22 mouse cellular contexts compared by ENCODE assay signal in the genomic region with DNA sequence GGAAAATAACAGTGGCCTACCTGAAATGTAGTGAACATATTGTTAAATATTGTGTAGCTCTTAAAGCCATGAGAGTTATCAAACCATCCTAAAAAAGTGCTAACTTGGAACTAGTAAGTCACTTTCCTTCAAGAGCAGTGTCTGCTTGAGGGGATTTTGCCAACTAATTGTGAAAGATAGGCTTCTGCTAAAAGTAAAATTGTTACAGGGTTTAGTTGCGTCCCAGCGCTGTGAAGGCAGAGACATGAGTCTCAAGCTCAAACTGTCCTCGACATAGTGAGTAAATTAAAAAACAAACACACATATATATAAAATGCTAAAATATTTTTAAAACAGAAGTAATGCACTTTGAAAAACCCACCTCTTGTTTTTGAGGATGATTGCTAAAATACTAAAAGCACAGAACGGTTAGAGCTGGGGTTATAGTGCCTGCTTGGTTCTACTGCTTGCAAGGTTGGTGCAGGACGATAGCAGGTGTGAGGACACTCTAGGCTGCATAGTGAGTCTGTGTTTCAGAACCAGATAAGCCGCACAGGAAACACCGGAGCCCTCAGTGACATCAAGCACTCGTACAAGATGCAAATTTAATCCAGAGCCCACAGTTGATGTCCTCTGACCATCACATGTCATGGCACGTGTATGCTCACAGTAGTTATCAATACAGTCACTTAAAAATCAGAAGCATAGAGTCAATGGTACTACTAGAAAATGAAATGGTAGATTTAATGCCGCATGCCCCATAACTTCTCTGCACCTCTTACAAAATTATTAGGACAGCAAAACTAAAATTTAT. TPM values are rescaled to one million over a fixed set of nuclear protein-coding genes. Genes with fewer than 3 reads are reported as not detected.
DNase-seq lines count a peak whose midpoint lies in the region; ATAC-seq and TF ChIP-seq lines count a peak whose summit lies in the region.
"Had no signal": no experiment of that assay in that cellular context is flagged by ENCODE, and none has a peak within 500 bp of the region (broad histone marks: within the 10 kb centered on the region; RNA-seq: fewer than 3 reads in every experiment).

No protein-coding gene starts in this region.

- TF ChIP-seq POLR2A in CH12.LX (IDR thresholded peaks at IDR 0.05; ENCODE audit: low read depth, low read length): peak; percentile 43; the same call in 1 of the 2 replicates

- dilution Hi-C loops in CH12.LX (cut with MboI; ENCODE audit: extremely low pct_ligation_motif_present, extremely low pct_unique_long_range_greater_than_20kb, low sequenced_read_pairs): no loop called here

- H3K27ac ChIP-seq in heart, postnatal 0 days (ENCODE audit: low read depth): peak overlapping the region; percentile 72; the same call in 1 of the 2 replicates
- H3K27ac ChIP-seq in CH12.LX (ENCODE audit: insufficient read depth, low read depth): 0 out of 2 replicates have a peak overlapping the region, but pooled peaks have one; percentile 22
- H3K27ac ChIP-seq: embryonic facial prominence, embryonic 10.5 days; embryonic facial prominence, embryonic 12.5 days; forebrain, embryonic 13.5 days; forebrain, embryonic 15.5 days had no signal

- H3K4me3 ChIP-seq in heart, postnatal 0 days (ENCODE audit: low read depth, low read length): no peak overlapping the region
- H3K4me3 ChIP-seq in CH12.LX (replicated peaks in 1 of 3; ENCODE audit: low read depth in 2 of 3, low read length in 2 of 3, poor library complexity in 1 of 3): no peak overlapping the region
- H3K4me3 ChIP-seq: embryonic facial prominence, embryonic 10.5 days; embryonic facial prominence, embryonic 12.5 days; forebrain, embryonic 13.5 days; forebrain, embryonic 15.5 days had no signal

- no peak for TF ChIP-seq RAD21 in CH12.LX (IDR thresholded peaks at IDR 0.05; ENCODE audit: low read depth, low read length)

- 74% methylated on average over 10 of the region's 10 CpGs for WGBS in heart, postnatal 0 days

- H3K9ac ChIP-seq in heart, postnatal 0 days (replicated peaks; ENCODE audit: low read depth, low read length): no peak overlapping the region
- no peak overlapping the region for H3K9ac ChIP-seq in CH12.LX (ENCODE audit: insufficient read depth, low read depth)
- H3K9ac ChIP-seq: embryonic facial prominence, embryonic 12.5 days; forebrain, embryonic 13.5 days; forebrain, embryonic 15.5 days; forebrain, postnatal 0 days had no signal

- H3K79me2 ChIP-seq in CH12.LX (replicated peaks; ENCODE audit: control insufficient read depth, extremely low read depth, insufficient read depth, poor library complexity, severe bottlenecking): no peaks in the 10 kb centered on the region

- no peak overlapping the region for H3K4me2 ChIP-seq in heart, postnatal 0 days (ENCODE audit: low read depth, low read length)
- peak overlapping the region; percentile 82 for H3K4me2 ChIP-seq in CH12.LX (ENCODE audit: insufficient read depth, low read depth, poor library complexity, severe bottlenecking)
- H3K4me2 ChIP-seq: embryonic facial prominence, embryonic 12.5 days; forebrain, embryonic 13.5 days; forebrain, embryonic 15.5 days had no signal

- ATAC-seq in heart, postnatal 0 days (ENCODE audit: insufficient read depth, low read depth): no peak
- ATAC-seq: CD4-positive, CD25-positive, alpha-beta regulatory T cell, adult 4 months; forebrain, embryonic 13.5 days; forebrain, embryonic 15.5 days; forebrain, postnatal 0 days had no signal

- TF ChIP-seq EP300 in heart, postnatal 0 days (IDR thresholded peaks at IDR 0.05; ENCODE audit: low read depth): no peak
- peak; percentile 81 for TF ChIP-seq EP300 in CH12.LX (IDR thresholded peaks at IDR 0.05; ENCODE audit: low read length)

- peaks cover 26% of the 10 kb centered on the region for H3K36me3 ChIP-seq in heart, postnatal 0 days (replicated peaks; ENCODE audit: control insufficient read depth, insufficient read depth, low read length)
- peaks cover 7 to 17% of the 10 kb centered on the region in 2 experiments for H3K36me3 ChIP-seq in CH12.LX (replicated peaks in 1 of 2; ENCODE audit: control insufficient read depth in 1 of 2, insufficient read depth in 1 of 2, low read length in 1 of 2)

- in situ Hi-C loops in CH12.LX (cut with MboI; ENCODE audit: low pct_ligation_motif_present, low pct_unique_long_range_greater_than_20kb, low sequenced_read_pairs): no loop called here

- H3K27me3 ChIP-seq in heart, postnatal 0 days (ENCODE audit: control insufficient read depth, insufficient read depth, low read length): no peaks in the 10 kb centered on the region
- H3K27me3 ChIP-seq in CH12.LX (replicated peaks): no peaks in the 10 kb centered on the region
- H3K27me3 ChIP-seq: embryonic facial prominence, embryonic 12.5 days; forebrain, embryonic 13.5 days; forebrain, embryonic 15.5 days had no signal

- TF ChIP-seq CTCF in heart, postnatal 0 days (IDR thresholded peaks at IDR 0.05; ENCODE audit: low read depth): no peak
- TF ChIP-seq CTCF in CH12.LX (conservative IDR thresholded peaks at IDR 0.05 in 1 of 2, IDR thresholded peaks at IDR 0.05 in 1 of 2; ENCODE audit: low read depth in 2 of 2, low read length in 2 of 2): no peak

- no peaks in the 10 kb centered on the region for H3K9me3 ChIP-seq in heart, postnatal 0 days (replicated peaks; ENCODE audit: control insufficient read depth, low read length)
- H3K9me3 ChIP-seq in CH12.LX (replicated peaks; ENCODE audit: low read length): no peaks in the 10 kb centered on the region
- H3K9me3 ChIP-seq: embryonic facial prominence, embryonic 10.5 days; embryonic facial prominence, embryonic 12.5 days; forebrain, embryonic 13.5 days; forebrain, embryonic 15.5 days had no signal

- DNase-seq in heart, postnatal 0 days (ENCODE audit: low spot score): no peak
- DNase-seq in heart, adult 9 months (ENCODE audit: low spot score in 2 of 2): no peak
- peak; percentile 95 for DNase-seq in CH12.LX (ENCODE audit: extremely low read depth)
- DNase-seq in adrenal gland, adult 8-10 months: no peak
- DNase-seq in cerebellum, postnatal 25 days: no peak
- DNase-seq: adrenal gland, postnatal 10 days; adrenal gland, postnatal 25 days; B cell, adult 2 months; cerebellum, adult 11 months; cerebellum, adult 18-20 months; cerebellum, adult 8-10 months; cerebellum, adult 9-11 months; cerebellum, postnatal 14 days; forebrain, postnatal 0 days had no signal

- peaks cover 5% of the 10 kb centered on the region; the same call in 1 of the 2 replicates for H3K4me1 ChIP-seq in heart, postnatal 0 days (ENCODE audit: control insufficient read depth, insufficient read depth)
- peaks cover 12 to 68% of the 10 kb centered on the region in 2 experiments for H3K4me1 ChIP-seq in CH12.LX (ENCODE audit: control insufficient read depth in 1 of 2, insufficient read depth in 2 of 2)

TF ChIP-seq in CH12.LX, 34 proteins besides CTCF, POLR2A, EP300 and RAD21 (continues in another document):
- TF ChIP-seq BHLHE40 (IDR thresholded peaks at IDR 0.05; ENCODE audit: low read depth, low read length) (peak; percentile 100), SIN3A (IDR thresholded peaks at IDR 0.05; ENCODE audit: low read length) (no peak; the same call in 1 of the 2 replicates), CHD2 (IDR thresholded peaks at IDR 0.05; ENCODE audit: low read length) (no peak), CHD1 (IDR thresholded peaks at IDR 0.05; ENCODE audit: low read depth, low read length) (peak; percentile 36; the same call in 1 of the 2 replicates), ELF1 (IDR thresholded peaks at IDR 0.05; ENCODE audit: low read depth, low read length) (no peak), ZC3H11A (IDR thresholded peaks at IDR 0.05; ENCODE audit: low read depth, low read length) (no peak), ZNF384 (IDR thresholded peaks at IDR 0.05; ENCODE audit: low read depth, low read length) (no peak), ZKSCAN1 (IDR thresholded peaks at IDR 0.05; ENCODE audit: borderline replicate concordance, low read depth, low read length) (no peak), USF2 (conservative IDR thresholded peaks at IDR 0.05; ENCODE audit: low read depth, low read length) (no peak; the same call in 1 of the 2 replicates), MAZ (IDR thresholded peaks at IDR 0.05; ENCODE audit: low read depth, low read length) (no peak), MAFK (IDR thresholded peaks at IDR 0.05; ENCODE audit: insufficient replicate concordance, low read length) (peak; percentile 44; the same call in 1 of the 2 replicates), TBP (conservative IDR thresholded peaks at IDR 0.05; ENCODE audit: low read depth, low read length) (peak; percentile 36; the same call in 1 of the 2 replicates), ZMIZ1 (IDR thresholded peaks at IDR 0.05; ENCODE audit: low read depth, low read length) (no peak), USF1 (IDR thresholded peaks at IDR 0.05; ENCODE audit: low read depth, low read length) (peak; percentile 15; the same call in 1 of the 2 replicates), TCF12 (IDR thresholded peaks at IDR 0.05; ENCODE audit: low read depth, low read length) (peak; percentile 78), UBTF (IDR thresholded peaks at IDR 0.05; ENCODE audit: low read depth, low read length) (no peak), JUN (IDR thresholded peaks at IDR 0.05; ENCODE audit: insufficient read depth, low read depth, low read length) (peak; percentile 23; the same call in 1 of the 2 replicates), PAX5 (IDR thresholded peaks at IDR 0.05; ENCODE audit: low read length) (no peak), ETS1 (conservative IDR thresholded peaks at IDR 0.05; ENCODE audit: low read depth, low read length) (peak; percentile 96), HCFC1 (IDR thresholded peaks at IDR 0.05; ENCODE audit: low read depth, low read length) (no peak; the same call in 1 of the 2 replicates), KAT2A (IDR thresholded peaks at IDR 0.05; ENCODE audit: insufficient replicate concordance, low read length) (no peak), E2F4 (IDR thresholded peaks at IDR 0.05; ENCODE audit: insufficient replicate concordance, low read depth, low read length) (no peak), MAX (IDR thresholded peaks at IDR 0.05; ENCODE audit: low read length) (peak; percentile 94), POLR2AphosphoS2 (IDR thresholded peaks at IDR 0.05; ENCODE audit: low read depth, low read length) (no peak), GABPA (IDR thresholded peaks at IDR 0.05; ENCODE audit: insufficient replicate concordance, low read depth, low read length) (no peak), MXI1 (IDR thresholded peaks at IDR 0.05; ENCODE audit: low read depth, low read length) (peak; percentile 75; the same call in 1 of the 2 replicates), IRF4 (IDR thresholded peaks at IDR 0.05; ENCODE audit: low read depth, low read length) (peak; percentile 72)

RNA-seq across cellular contexts. Expression of a gene that starts 45.8 kb away (rescaled TPM):
- total RNA-seq in heart, postnatal 0 days (2014; rRNA removed; ENCODE audit: low replicate concordance): 0.04 TPM in 1 of 2 replicates, not detected in the other
- not detected in 2 replicates for polyA plus RNA-seq in heart, postnatal 0 days (2015; fragmentation: Nextera tagmentation; extraction: Ambion mirVana)
- total RNA-seq in CH12.LX (2012; rRNA removed): 0.04 TPM in 1 of 2 replicates, not detected in the other
- total RNA-seq in CH12.LX (2014; rRNA removed): 0.05 and 0.09 TPM in 2 replicates
- 0.07 and 0.10 TPM in 2 replicates for polyA plus RNA-seq in CH12.LX (2012; ENCODE audit: insufficient read length, low read depth)
- not detected for total RNA-seq in adrenal gland, adult 8-10 months (2022)
- total RNA-seq: adrenal gland, adult 18-20 months; adrenal gland, postnatal 25 days; MEL had no signal
- polyA plus RNA-seq: CD4-positive, CD25-positive, alpha-beta regulatory T cell, adult 4 months; forebrain, embryonic 11.5 days had no signal
